In the genomic region with DNA sequence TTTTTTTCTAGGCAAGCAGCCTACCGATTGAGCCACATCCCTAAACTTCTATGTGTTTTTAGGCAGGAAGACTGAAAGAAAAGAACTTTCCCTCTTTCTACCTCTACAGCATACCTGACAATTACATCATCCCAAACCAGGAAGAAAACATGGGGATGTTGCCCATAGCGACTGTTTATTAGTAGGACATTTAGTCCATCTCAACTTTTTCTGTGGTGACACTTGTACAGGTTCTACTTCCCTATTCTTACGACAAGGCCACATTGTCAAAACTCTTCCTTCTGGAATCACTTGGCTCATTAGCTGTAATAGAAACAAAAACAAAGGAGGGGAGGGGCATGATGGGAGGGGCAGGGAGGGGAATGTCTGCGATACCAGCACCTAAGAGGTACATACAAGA, we compare ENCODE assay signal across 15 mouse cellular contexts.
"Had no signal": no experiment of that assay in that cellular context is flagged by ENCODE, and none has a peak within 500 bp of the region (broad histone marks: within the 10 kb centered on the region; RNA-seq: fewer than 3 reads in every experiment).

No protein-coding gene starts in this region.

- H3K36me3 ChIP-seq: kidney, embryonic 15.5 days; limb, embryonic 15.5 days; liver, embryonic 12.5 days; lung, embryonic 15.5 days; midbrain, embryonic 12.5 days; neural tube, embryonic 15.5 days had no signal

- DNase-seq: kidney, adult 2 months; kidney, postnatal 14 days; layer of hippocampus, adult 9-11 months; layer of hippocampus, postnatal 36 days; thymus, postnatal 36 days had no signal

- H3K27me3 ChIP-seq: kidney, embryonic 15.5 days; limb, embryonic 15.5 days; liver, embryonic 12.5 days; lung, embryonic 15.5 days; megakaryocyte, embryonic 14.5 days; midbrain, embryonic 12.5 days; neural tube, embryonic 15.5 days had no signal

- H3K27ac ChIP-seq: hindbrain, postnatal 0 days; kidney, embryonic 15.5 days; limb, embryonic 15.5 days; liver, embryonic 12.5 days; lung, embryonic 15.5 days; midbrain, embryonic 12.5 days; neural tube, embryonic 15.5 days had no signal

- H3K4me3 ChIP-seq: kidney, embryonic 15.5 days; limb, embryonic 15.5 days; liver, embryonic 12.5 days; lung, embryonic 15.5 days; megakaryocyte, embryonic 14.5 days; midbrain, embryonic 12.5 days; myocyte; neural tube, embryonic 15.5 days had no signal

- H3K9ac ChIP-seq: kidney, embryonic 15.5 days; limb, embryonic 15.5 days; liver, embryonic 12.5 days; lung, embryonic 15.5 days; midbrain, embryonic 12.5 days; neural tube, embryonic 15.5 days had no signal

- ATAC-seq: hindbrain, postnatal 0 days; liver, embryonic 12.5 days; midbrain, embryonic 16.5 days had no signal

- H3K4me1 ChIP-seq: kidney, embryonic 15.5 days; limb, embryonic 15.5 days; lung, embryonic 15.5 days; midbrain, embryonic 12.5 days; neural tube, embryonic 15.5 days had no signal

- H3K4me2 ChIP-seq: kidney, embryonic 15.5 days; limb, embryonic 15.5 days; liver, embryonic 12.5 days; lung, embryonic 15.5 days; midbrain, embryonic 12.5 days; neural tube, embryonic 15.5 days had no signal

- H3K9me3 ChIP-seq: kidney, embryonic 15.5 days; limb, embryonic 15.5 days; liver, embryonic 12.5 days; lung, embryonic 15.5 days; megakaryocyte, embryonic 14.5 days; midbrain, embryonic 12.5 days; neural tube, embryonic 15.5 days had no signal
